Mouse (Mus musculus) MEL (cell line): ENCODE data around the gene Gm28729.

Experiments
- BHLHE40 ChIP-seq: IDR thresholded peaks from 2 replicates; pipeline ENCODE4 v1.6.1; 2012; ENCODE audit warnings: low read depth, mild to moderate bottlenecking, inconsistent platforms, low read length, improper control_type of control experiment, borderline replicate concordance
- CHD1 ChIP-seq: IDR thresholded peaks from 2 replicates; pipeline ENCODE4 v1.6.1; 2012; ENCODE audit warnings: low read depth, mild to moderate bottlenecking, inconsistent platforms, low read length, improper control_type of control experiment
- CHD2 ChIP-seq: IDR thresholded peaks from 2 replicates; pipeline ENCODE4 v1.6.1; 2011; ENCODE audit warnings: low read length, improper control_type of control experiment
- CTCF ChIP-seq, 3 experiments: IDR thresholded peaks in 2 of 3; conservative IDR thresholded peaks in 1 of 3; 2 replicates each; pipeline ENCODE4 v1.5.1; 2011 to 2012; ENCODE audit warnings: low read length in 3 of 3, low read depth in 2 of 3, mild to moderate bottlenecking in 2 of 3, improper control_type of control experiment in 1 of 3, inconsistent platforms in 1 of 3, mixed read lengths in 1 of 3, moderate library complexity in 1 of 3; ENCODE audit not compliant: control insufficient read depth in 1 of 3, insufficient read depth in 1 of 3, poor library complexity in 1 of 3, severe bottlenecking in 1 of 3
- EP300 ChIP-seq, 2 experiments: IDR thresholded peaks; 2 replicates each; pipeline ENCODE4 v1.6.1; 2011; ENCODE audit warnings: improper control_type of control experiment in 2 of 2, low read length in 2 of 2, low read depth in 1 of 2, mild to moderate bottlenecking in 1 of 2
- MAFK ChIP-seq: IDR thresholded peaks from 2 replicates; pipeline ENCODE4 v1.6.1; 2011; ENCODE audit warnings: low read depth, mild to moderate bottlenecking, low read length, improper control_type of control experiment, borderline replicate concordance
- MYB ChIP-seq: IDR thresholded peaks from 2 replicates; pipeline ENCODE4 v1.6.1; 2011; ENCODE audit warnings: mild to moderate bottlenecking, low read depth, low read length, improper control_type of control experiment
- POLR2A ChIP-seq, 2 experiments: IDR thresholded peaks; 2 replicates each; pipeline ENCODE4 v1.6.1; 2011 to 2012; ENCODE audit warnings: low read length in 2 of 2, mild to moderate bottlenecking in 2 of 2, control low read depth in 1 of 2, improper control_type of control experiment in 1 of 2, low read depth in 1 of 2, moderate library complexity in 1 of 2; ENCODE audit not compliant: control insufficient read depth in 1 of 2, insufficient read depth in 1 of 2, poor library complexity in 1 of 2
- TAL1 ChIP-seq: IDR thresholded peaks from 2 replicates; pipeline ENCODE4 v1.6.1; 2012; ENCODE audit warnings: mild to moderate bottlenecking, inconsistent platforms, low read length, moderate library complexity, mixed read lengths
- TCF12 ChIP-seq: IDR thresholded peaks from 2 replicates; pipeline ENCODE4 v1.6.1; 2014; ENCODE audit warnings: low read depth, mild to moderate bottlenecking, inconsistent platforms, low read length, improper control_type of control experiment, moderate library complexity

GRCm38 (mm10) chr9:96493212-96493611 lies 31.9 kb downstream of the Gm28729 start:
- TF ChIP-seq CTCF (IDR thresholded peaks at IDR 0.05 in 2 of 3, conservative IDR thresholded peaks at IDR 0.05 in 1 of 3; ENCODE audit: control insufficient read depth in 1 of 3, insufficient read depth in 1 of 3, low read depth in 2 of 3, low read length in 3 of 3, poor library complexity in 1 of 3, severe bottlenecking in 1 of 3) (no peak), BHLHE40 (no peak), EP300 (IDR thresholded peaks at IDR 0.05; ENCODE audit: low read depth in 1 of 2, low read length in 2 of 2) (no peak), CHD1 (no peak), TAL1 (no peak), CHD2 (no peak), MAFK (no peak), POLR2A (IDR thresholded peaks at IDR 0.05; ENCODE audit: control insufficient read depth in 1 of 2, insufficient read depth in 1 of 2, low read depth in 1 of 2, low read length in 2 of 2, poor library complexity in 1 of 2) (no peak), MYB (no peak), TCF12 (no peak)
